Mouse (Mus musculus) heart, adult 18-20 months (tissue): ENCODE measurements at regions not wholly inside any gene's neighbourhood (a gene's known extent, or its start where the extent isn't known, plus 50 kb on each side); places are given as distances from the start of the nearest gene placed in this dataset.
A peak's percentile ranks its signal among the peaks of the same experiment; 100 is the strongest.

Experiments used
- DNase-seq, 2 experiments: peaks; one replicate each; pipeline ENCODE4 v3.0.0; 2021 to 2022; ENCODE audit warnings: mixed read lengths in 1 of 2

- DNase-seq: peak; percentile 24 to 65
Measured at GRCm38 (mm10) chr16:91970461-91970860, 87.6 kb upstream of the Mrps6 start.

DNA sequence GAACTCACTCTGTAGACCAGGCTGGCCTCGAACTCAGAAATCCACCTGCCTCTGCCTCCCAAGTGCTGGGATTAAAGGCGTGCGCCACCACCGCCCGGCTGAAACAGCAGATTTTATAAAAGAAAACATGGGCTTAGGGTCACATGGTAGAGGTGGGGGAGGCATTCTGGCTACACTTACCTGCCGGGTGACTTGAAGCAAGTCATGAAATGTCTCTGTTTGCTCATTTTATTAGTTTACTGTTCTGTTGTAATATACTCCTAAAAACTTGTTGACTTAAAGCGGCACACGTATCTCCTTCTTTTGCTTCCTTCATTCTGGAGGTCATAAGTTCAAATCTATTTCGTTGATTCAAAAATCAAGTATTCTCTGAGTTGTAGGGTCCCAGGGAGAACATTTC is 84.9 kb upstream of the Mrps6 start:
- DNase-seq: no peak

GRCm38 (mm10) chr16:91976194-91976805 is 81.8 kb upstream of the Mrps6 start:
- DNase-seq: no peak

DNA sequence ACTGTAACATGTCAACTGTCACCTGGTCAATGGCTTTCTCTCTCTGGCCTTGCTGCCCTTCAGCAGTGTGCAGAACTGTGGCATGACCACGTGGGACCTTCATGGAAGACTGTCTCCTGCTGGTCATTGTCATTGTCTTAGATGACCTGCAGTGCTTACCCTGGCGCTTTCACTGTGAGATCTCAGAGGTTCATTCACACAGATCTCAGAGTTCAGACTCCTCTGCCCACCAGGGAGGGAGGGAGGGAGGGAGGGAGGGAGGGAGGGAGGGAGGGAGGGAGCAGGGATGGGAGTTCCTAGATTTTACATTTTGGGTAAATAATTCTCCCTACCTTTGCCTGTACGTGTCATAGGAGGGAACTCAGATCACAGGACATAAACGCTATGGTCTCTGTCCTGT is 79.6 kb upstream of the Mrps6 start:
- DNase-seq: no peak

DNA sequence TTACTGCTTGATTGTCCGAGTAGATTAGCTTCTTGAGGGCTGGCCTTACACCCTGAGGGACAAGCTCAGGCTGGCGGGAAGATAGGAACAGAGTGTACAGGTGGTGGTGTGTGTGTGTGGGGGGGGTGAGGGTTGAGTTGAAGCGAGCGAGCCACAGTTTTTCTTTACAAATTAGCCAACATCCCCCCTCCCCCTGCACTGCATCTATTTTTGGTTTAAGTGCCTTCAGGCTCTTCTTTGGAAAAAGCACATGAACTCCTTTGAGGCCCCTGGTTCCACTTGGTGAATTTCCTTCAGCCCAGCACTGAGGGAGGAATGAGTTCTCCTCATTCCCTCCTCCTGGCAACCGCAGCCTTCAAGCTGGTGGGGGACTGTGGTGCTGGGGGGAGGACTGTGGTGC is 79.2 kb upstream of the Mrps6 start:
- no peak for DNase-seq

GRCm38 (mm10) chr16:91980482-91980881 is 77.6 kb upstream of the Mrps6 start:
- no peak for DNase-seq

DNA sequence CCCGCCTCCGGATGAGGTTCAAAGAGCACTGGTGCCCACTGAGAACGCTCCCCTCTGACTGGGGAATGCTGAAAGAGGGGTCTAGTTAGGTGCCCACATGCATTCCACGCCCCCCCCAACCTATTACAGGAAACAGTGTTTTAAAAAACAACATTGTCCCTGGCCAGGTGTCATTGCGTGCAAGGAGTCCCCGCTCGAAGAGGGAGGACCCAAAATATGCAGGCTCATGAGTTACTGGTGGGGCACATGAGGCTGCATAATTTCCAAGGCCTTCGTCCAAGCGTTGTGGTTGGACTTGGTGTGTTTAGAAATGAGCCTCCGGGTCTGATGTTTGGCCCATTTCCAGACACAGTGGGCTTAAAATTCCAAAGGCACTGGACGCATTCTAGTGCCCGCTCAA is 72.9 kb upstream of the Mrps6 start:
- DNase-seq: no peak

DNA sequence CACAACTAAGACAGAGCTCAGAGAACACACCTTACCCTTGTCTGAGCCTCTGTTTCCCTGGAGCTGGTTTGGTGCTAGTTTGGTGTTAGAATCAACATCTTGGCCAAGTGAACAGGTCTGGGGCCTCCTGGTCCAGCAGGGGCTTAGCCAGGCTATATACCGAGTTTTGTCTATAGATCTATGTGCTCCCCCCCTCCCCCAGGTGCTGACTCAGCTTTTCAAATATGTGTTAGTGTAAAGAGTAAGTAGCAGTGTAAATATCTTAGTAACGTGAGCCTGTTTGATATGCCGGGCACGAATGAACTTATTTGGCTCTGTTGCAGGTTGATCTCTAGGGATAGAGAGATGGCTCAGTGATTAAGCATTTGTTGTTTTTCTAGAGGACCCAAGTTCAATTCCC is 68.7 kb upstream of the Mrps6 start:
- DNase-seq: no peak

DNA sequence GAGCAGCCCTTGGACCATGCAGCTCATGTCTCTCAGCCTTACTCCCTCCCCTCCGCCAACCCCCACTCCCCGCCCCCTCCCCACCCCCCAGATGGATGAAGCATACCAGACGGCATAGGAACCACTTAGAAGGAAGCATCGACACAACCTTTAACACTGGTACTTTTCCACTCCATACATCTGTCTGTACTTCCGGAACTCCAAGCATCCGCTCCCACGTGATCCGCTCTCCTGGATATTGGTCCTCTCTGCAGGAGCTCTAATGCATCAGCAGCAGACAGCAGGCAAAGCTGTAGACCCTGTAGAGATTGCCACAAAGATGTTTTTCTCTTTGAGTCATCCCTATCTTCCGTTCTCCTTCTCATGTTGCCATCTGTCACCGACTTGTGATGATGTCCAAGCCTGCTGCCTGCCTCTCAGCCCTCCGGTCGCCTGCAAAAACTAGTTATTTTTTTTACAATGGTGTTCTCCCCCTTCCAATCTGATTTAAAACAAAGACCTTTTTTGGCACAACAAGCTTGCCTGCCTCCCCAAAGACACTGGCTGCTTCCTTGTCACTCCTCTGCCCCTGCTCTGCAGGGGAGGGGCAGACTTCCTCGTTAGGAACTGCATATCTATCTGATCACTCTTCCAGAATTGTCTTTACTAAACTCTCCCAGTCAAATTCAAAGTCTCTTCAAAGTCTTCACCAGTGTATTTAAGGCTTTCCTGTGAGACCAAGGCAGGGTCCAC is 62.4 kb upstream of the Mrps6 start:
- peak in 1 of 2 experiments; percentile 7 for DNase-seq

DNA sequence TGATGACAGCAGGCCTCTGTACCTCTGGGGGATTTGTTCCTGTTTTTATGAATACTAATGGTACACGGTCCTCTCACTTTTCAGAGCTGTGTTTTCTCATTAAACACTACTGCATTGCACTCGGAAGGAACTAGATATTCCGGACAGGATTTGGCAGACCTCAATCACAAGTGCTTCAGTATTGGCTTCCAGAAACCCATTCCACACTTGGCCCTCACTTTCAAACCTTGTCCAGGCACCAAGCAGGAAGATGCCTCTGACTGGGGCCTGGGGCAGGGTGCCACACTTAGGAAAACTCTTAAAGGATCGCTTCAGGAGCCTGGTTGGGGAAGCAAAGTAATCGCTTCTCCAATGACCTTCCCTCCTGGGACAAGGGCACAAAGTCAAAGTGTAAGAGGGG is 50.7 kb upstream of the Mrps6 start:
- peak; percentile 23 to 57 for DNase-seq
